Mouse (Mus musculus): ENCODE data around the gene P2rx4. TPM values are rescaled to one million over a fixed set of nuclear protein-coding genes. Genes with fewer than 3 reads are reported as not detected.
"Not testable (repeated sequence)": the region's sequence is repeated elsewhere in the genome, so short reads cannot be mapped to it uniquely, and the experiment has no call there.

Gene P2rx4
- polyA plus RNA-seq (2014; fragmentation: Nextera tagmentation; extraction: Ambion mirVana) = 10.8 and 12.4 TPM in 2 replicates

- H3K9ac ChIP-seq (ENCODE audit: low read depth, low read length) = peak within 1 kb of the TSS; percentile 74
- H3K27me3 ChIP-seq (ENCODE audit: control insufficient read depth, insufficient read depth, low read length) = no peaks in the 10 kb centered on the region
- ATAC-seq (ENCODE audit: low FRiP score) (peak; percentile 78), DNase-seq (ENCODE audit: low spot score) (peak; percentile 82)
- 2% methylated on average over 58 of the region's 66 CpGs for WGBS
- peak within 1 kb of the TSS; percentile 59 for H3K4me3 ChIP-seq (ENCODE audit: low read depth, low read length)
- no peaks in the 10 kb centered on the region; the same call in 1 of the 2 replicates for H3K4me1 ChIP-seq (replicated peaks; ENCODE audit: control insufficient read depth, insufficient read depth, low read length)
- peak within 1 kb of the TSS; percentile 92 for H3K4me2 ChIP-seq (replicated peaks; ENCODE audit: low read depth, low read length)
- no peaks in the 10 kb centered on the region for H3K36me3 ChIP-seq (ENCODE audit: control insufficient read depth, insufficient read depth, low read length)
- H3K27ac ChIP-seq (ENCODE audit: low read depth, low read length) = no peak within 1 kb of the TSS
- no peaks in the 10 kb centered on the region for H3K9me3 ChIP-seq (ENCODE audit: control insufficient read depth, low read length)
These were observed at the start of gene P2rx4 for GRCm38 (mm10) chr5:122707276-122708181. Gene P2rx4, plus strand, starts transcription at chr5:122707544.

- Histone ChIP-seq H3K27me3 (ENCODE audit: control insufficient read depth, insufficient read depth, low read length) (no peaks in the 10 kb centered on the region), H3K4me3 (ENCODE audit: low read depth, low read length) (no peak overlapping the region), H3K36me3 (ENCODE audit: control insufficient read depth, insufficient read depth, low read length) (no peaks in the 10 kb centered on the region), H3K27ac (ENCODE audit: low read depth, low read length) (no peak overlapping the region), H3K4me2 (replicated peaks; ENCODE audit: low read depth, low read length) (no peak overlapping the region), H3K9ac (ENCODE audit: low read depth, low read length) (no peak overlapping the region), H3K9me3 (ENCODE audit: control insufficient read depth, low read length) (no peaks in the 10 kb centered on the region), H3K4me1 (replicated peaks; ENCODE audit: control insufficient read depth, insufficient read depth, low read length) (no peaks in the 10 kb centered on the region)
- WGBS = 97% methylated on average over 6 of the region's 6 CpGs
- ATAC-seq (ENCODE audit: low FRiP score) (no peak), DNase-seq (ENCODE audit: low spot score) (no peak)
These were observed 44.8 kb upstream of the P2rx4 start for GRCm38 (mm10) chr5:122662501-122662900.

GRCm38 (mm10) chr5:122665036-122665435 is 42.3 kb upstream of the P2rx4 start:
- H3K9ac ChIP-seq (ENCODE audit: low read depth, low read length) = no peak overlapping the region
- no peak for ATAC-seq (ENCODE audit: low FRiP score)
- H3K4me2 ChIP-seq (replicated peaks; ENCODE audit: low read depth, low read length) = no peak overlapping the region
- H3K27me3 ChIP-seq (ENCODE audit: control insufficient read depth, insufficient read depth, low read length) = no peaks in the 10 kb centered on the region
- 75% methylated on average over 5 of the region's 5 CpGs for WGBS
- no peak overlapping the region for H3K27ac ChIP-seq (ENCODE audit: low read depth, low read length)
- H3K9me3 ChIP-seq (ENCODE audit: control insufficient read depth, low read length) = no peaks in the 10 kb centered on the region
- no peak for DNase-seq (ENCODE audit: low spot score)
- H3K36me3 ChIP-seq (ENCODE audit: control insufficient read depth, insufficient read depth, low read length) = no peaks in the 10 kb centered on the region
- no peak overlapping the region for H3K4me3 ChIP-seq (ENCODE audit: low read depth, low read length)
- no peaks in the 10 kb centered on the region for H3K4me1 ChIP-seq (replicated peaks; ENCODE audit: control insufficient read depth, insufficient read depth, low read length)

- H3K4me2 ChIP-seq (replicated peaks; ENCODE audit: low read depth, low read length) = no peak overlapping the region
- 85% methylated on average over 15 of the region's 15 CpGs for WGBS
- H3K4me1 ChIP-seq (replicated peaks; ENCODE audit: control insufficient read depth, insufficient read depth, low read length) = no peaks in the 10 kb centered on the region
- H3K27ac ChIP-seq (ENCODE audit: low read depth, low read length) = no peak overlapping the region
- DNase-seq (ENCODE audit: low spot score) (no peak), ATAC-seq (ENCODE audit: low FRiP score) (no peak)
- H3K36me3 ChIP-seq (ENCODE audit: control insufficient read depth, insufficient read depth, low read length) = no peaks in the 10 kb centered on the region
- H3K9ac ChIP-seq (ENCODE audit: low read depth, low read length) = no peak overlapping the region
- no peak overlapping the region for H3K4me3 ChIP-seq (ENCODE audit: low read depth, low read length)
- no peaks in the 10 kb centered on the region for H3K9me3 ChIP-seq (ENCODE audit: control insufficient read depth, low read length)
- H3K27me3 ChIP-seq (ENCODE audit: control insufficient read depth, insufficient read depth, low read length) = no peaks in the 10 kb centered on the region
These were observed 38.1 kb upstream of the P2rx4 start for GRCm38 (mm10) chr5:122668981-122669897.

GRCm38 (mm10) chr5:122671641-122672040 is 35.7 kb upstream of the P2rx4 start:
- not testable (repeated sequence) for ATAC-seq (ENCODE audit: low FRiP score); H3K36me3 ChIP-seq (ENCODE audit: control insufficient read depth, insufficient read depth, low read length); H3K4me1 ChIP-seq (replicated peaks; ENCODE audit: control insufficient read depth, insufficient read depth, low read length); H3K9me3 ChIP-seq (ENCODE audit: control insufficient read depth, low read length); H3K9ac ChIP-seq (ENCODE audit: low read depth, low read length); H3K27ac ChIP-seq (ENCODE audit: low read depth, low read length); H3K27me3 ChIP-seq (ENCODE audit: control insufficient read depth, insufficient read depth, low read length); H3K4me3 ChIP-seq (ENCODE audit: low read depth, low read length); H3K4me2 ChIP-seq (replicated peaks; ENCODE audit: low read depth, low read length); DNase-seq (ENCODE audit: low spot score)
- 80% methylated on average over 7 of the region's 7 CpGs for WGBS

- no peak overlapping the region for H3K4me3 ChIP-seq (ENCODE audit: low read depth, low read length)
- H3K27ac ChIP-seq (ENCODE audit: low read depth, low read length) = no peak overlapping the region
- H3K4me1 ChIP-seq (replicated peaks; ENCODE audit: control insufficient read depth, insufficient read depth, low read length) = no peaks in the 10 kb centered on the region
- no peak overlapping the region for H3K4me2 ChIP-seq (replicated peaks; ENCODE audit: low read depth, low read length)
- 91% methylated on average over 5 of the region's 5 CpGs for WGBS
- H3K27me3 ChIP-seq (ENCODE audit: control insufficient read depth, insufficient read depth, low read length) = no peaks in the 10 kb centered on the region
- no peaks in the 10 kb centered on the region for H3K9me3 ChIP-seq (ENCODE audit: control insufficient read depth, low read length)
- no peak for DNase-seq (ENCODE audit: low spot score)
- no peak for ATAC-seq (ENCODE audit: low FRiP score)
- no peak overlapping the region for H3K9ac ChIP-seq (ENCODE audit: low read depth, low read length)
- no peaks in the 10 kb centered on the region for H3K36me3 ChIP-seq (ENCODE audit: control insufficient read depth, insufficient read depth, low read length)
These were observed 35.0 kb upstream of the P2rx4 start for GRCm38 (mm10) chr5:122672298-122672697.

- Histone ChIP-seq H3K4me3 (ENCODE audit: low read depth, low read length) (no peak overlapping the region), H3K4me2 (replicated peaks; ENCODE audit: low read depth, low read length) (no peak overlapping the region), H3K9me3 (ENCODE audit: control insufficient read depth, low read length) (no peaks in the 10 kb centered on the region), H3K27me3 (ENCODE audit: control insufficient read depth, insufficient read depth, low read length) (no peaks in the 10 kb centered on the region), H3K27ac (ENCODE audit: low read depth, low read length) (no peak overlapping the region), H3K4me1 (replicated peaks; ENCODE audit: control insufficient read depth, insufficient read depth, low read length) (no peaks in the 10 kb centered on the region), H3K9ac (ENCODE audit: low read depth, low read length) (no peak overlapping the region), H3K36me3 (ENCODE audit: control insufficient read depth, insufficient read depth, low read length) (no peaks in the 10 kb centered on the region)
- 87% methylated on average over 8 of the region's 8 CpGs for WGBS
- no peak for ATAC-seq (ENCODE audit: low FRiP score)
- no peak for DNase-seq (ENCODE audit: low spot score)
These were observed 31.3 kb upstream of the P2rx4 start for GRCm38 (mm10) chr5:122676002-122676401.

- H3K27me3 ChIP-seq (ENCODE audit: control insufficient read depth, insufficient read depth, low read length) = no peaks in the 10 kb centered on the region
- no peak overlapping the region for H3K27ac ChIP-seq (ENCODE audit: low read depth, low read length)
These were observed 29.4 kb upstream of the P2rx4 start for GRCm38 (mm10) chr5:122677983-122678382.

More at GRCm38 (mm10) chr5:122677983-122678382, 29.4 kb upstream of the P2rx4 start:
- DNase-seq (ENCODE audit: low spot score) (no peak), ATAC-seq (ENCODE audit: low FRiP score) (no peak)
- Histone ChIP-seq H3K9me3 (ENCODE audit: control insufficient read depth, low read length) (no peaks in the 10 kb centered on the region), H3K4me1 (replicated peaks; ENCODE audit: control insufficient read depth, insufficient read depth, low read length) (no peaks in the 10 kb centered on the region), H3K36me3 (ENCODE audit: control insufficient read depth, insufficient read depth, low read length) (no peaks in the 10 kb centered on the region), H3K9ac (ENCODE audit: low read depth, low read length) (no peak overlapping the region), H3K4me3 (ENCODE audit: low read depth, low read length) (no peak overlapping the region), H3K4me2 (replicated peaks; ENCODE audit: low read depth, low read length) (no peak overlapping the region)
- WGBS = 93% methylated on average over 9 of the region's 9 CpGs
